Mouse (Mus musculus): ENCODE results near the gene Pnp2.
"Not testable (repeated sequence)": the region's sequence is repeated elsewhere in the genome, so short reads cannot be mapped to it uniquely, and the experiment has no call there.

Pnp2 gene

DNA sequence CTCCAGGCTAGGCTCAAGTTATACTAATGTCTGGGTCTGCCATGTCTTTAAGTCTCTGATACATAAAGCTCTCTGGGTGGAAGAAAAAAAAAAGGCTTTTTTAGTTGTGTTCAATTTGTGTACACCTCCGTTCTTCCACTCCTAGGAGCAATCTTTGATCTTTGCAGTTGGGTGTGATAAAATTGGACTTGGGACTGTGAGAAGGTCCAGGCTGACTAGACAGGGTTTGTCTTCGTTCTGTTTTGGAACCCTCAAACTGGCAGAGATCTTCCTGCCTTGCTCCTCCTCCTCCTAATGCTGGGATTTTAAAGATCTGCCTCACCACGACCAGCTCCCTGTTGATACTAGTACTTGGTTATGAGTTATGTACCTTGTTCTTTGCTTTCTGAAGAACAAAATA, 1.4 kb downstream of the Pnp2 start:
- DNase-seq (ENCODE audit: low spot score), result not testable (repeated sequence)

DNA sequence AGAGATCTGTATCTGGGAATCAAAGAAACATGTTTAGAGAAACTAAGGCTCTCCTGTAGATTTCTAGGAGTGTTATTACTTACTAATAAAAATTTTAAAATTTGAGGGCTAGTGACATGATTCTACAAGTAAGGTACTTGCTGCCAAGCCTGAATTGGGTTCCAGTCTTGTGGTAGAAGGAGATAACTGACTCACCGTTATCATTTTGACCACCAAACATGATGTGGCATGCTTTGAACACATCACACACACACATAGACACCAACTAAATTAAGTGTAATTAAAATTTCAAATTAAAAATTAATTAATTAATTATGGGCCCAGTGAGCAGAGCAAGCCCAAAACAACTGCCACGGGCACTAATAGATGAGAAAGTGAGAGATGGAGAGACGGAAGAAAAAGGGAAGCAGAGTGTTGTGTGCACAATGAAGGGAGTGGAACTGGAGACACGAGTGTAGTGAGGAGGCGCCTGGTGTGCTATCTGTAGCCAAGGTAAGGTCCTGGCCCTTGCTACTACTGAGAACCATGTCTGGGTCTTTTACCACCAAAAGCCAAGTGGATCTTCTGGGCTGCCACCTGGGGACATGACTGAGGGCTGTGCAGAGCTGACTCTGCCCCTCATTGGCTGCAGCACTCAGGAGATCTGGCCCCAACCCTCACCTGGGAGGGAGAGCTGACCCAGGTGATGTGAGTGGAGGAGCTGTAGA, 2.6 kb downstream of the Pnp2 start:
- DNase-seq (ENCODE audit: low spot score), result not testable (repeated sequence)

DNA sequence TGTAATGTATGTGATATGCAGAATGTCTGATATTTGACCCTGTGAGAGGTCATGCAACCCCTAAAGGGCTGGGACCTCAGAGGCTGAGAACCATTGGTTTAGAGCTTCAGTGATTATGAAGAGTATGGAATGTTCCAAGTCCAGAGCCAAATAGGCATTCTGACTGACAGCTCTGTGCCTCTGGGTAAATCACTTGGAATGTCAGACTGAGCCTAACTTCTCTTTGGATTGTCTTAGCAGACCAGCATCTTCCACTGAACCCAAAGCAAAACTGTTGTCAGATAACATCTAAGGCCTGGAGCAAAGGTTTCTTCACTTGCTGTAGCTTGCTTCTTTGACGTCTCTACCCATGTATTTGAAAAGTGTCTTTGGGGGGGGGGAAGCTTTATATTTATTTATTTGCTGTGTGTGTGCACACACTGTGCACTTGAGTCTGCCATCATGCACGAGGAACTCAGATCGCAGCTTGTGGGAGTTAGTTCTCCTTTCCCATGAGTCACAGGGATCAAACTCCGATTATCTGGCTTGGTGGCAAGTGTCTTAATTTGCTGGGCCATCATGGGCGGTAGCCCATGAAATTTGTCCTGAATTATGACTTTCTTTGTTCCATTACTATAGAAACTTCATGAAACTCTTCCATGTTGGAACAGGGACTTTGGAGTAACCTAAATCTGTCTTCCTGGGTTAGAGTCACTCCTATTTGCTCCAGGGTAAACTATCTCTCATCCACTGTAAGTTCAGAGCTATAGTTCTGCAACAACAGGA, 12.6 kb downstream of the Pnp2 start:
- DNase-seq (ENCODE audit: low spot score), result no peak

DNA sequence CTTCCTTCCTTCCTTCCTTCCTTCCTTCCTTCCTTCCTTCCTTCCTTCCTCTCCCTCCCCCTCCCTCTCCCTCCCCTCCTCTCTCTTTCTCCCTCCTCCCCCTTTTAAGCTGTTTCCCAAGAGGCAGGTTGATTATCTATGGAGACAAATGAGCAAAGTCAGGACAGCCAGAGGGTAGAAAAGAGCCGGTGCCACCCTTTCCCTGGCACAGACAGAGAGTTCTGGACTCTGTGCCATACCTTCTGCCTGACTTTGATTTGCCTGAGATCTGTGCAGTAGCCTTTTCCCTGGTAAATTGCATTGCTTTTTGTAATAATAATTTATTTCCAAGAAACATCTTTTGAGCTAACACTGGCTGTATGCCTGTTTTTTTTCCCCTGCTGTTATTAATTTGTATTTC, 13.2 kb downstream of the Pnp2 start:
- no peak for DNase-seq (ENCODE audit: low spot score)

DNA sequence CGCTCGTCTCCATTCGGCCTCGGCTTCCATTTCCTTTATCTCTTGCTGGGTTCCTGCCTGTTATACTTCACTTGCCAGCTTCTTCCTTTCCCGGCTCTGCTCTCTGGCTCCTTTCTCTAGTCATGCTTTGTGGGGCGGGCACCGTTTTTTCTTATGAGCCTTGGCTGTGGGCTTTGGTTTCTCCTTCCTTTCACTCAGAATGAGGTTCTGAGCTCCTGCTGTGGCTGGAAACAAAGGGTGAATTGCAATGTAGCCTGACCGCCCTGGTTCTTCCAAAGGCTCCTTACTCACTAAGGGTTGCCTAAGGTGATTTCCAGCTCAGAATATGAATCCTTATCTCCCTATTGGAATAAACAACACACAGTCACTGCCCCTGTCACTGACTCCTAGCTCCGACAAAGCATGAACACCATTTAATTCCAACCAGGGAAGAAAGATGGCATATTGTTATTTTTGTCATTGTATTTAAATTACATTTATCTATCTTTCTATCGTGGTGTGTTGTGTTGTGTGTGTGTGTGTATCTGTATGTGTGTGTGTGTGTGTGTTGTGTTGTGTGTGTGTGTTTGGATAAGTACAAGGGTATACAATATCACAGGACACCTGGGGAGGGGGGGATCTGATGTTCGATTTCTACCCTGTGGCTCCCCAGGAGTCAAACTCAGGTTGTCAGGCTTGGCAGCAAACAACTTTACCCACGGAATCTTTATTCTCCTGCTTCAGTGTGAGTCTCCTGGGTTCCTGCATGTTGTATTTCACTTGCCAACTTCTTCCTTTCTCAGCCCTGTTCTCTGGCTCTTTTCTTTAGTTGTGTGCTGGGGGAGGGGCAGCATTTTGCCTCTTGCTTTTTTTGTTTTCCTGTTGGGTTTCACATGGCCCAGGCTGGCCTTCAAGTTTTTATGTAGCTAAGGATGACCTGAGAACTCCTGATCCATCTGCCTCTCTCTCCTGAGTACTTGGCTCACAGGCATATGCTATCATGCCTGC, 14.1 kb downstream of the Pnp2 start:
- DNase-seq (ENCODE audit: low spot score), result peak; percentile 42

DNA sequence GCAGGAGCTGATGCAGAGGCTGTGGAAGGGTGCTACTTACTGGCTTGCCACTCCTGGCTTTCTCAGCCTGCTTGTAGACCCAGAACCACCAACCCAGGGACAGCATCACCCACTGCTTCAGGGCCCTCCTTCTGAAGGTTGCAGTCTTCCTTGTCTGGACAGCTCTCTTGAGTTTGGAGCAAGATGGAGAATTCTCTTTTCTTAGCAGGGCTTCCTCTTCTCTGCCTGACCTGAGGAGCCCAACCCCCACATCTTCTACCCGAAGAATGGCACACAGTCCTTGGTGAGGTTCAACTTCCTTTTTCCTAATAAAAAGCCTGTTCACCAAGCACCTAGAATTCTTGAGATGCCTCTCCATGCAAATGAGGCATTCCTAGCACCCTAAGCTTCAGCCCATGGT, 15.0 kb downstream of the Pnp2 start:
- no peak for DNase-seq (ENCODE audit: low spot score)

DNA sequence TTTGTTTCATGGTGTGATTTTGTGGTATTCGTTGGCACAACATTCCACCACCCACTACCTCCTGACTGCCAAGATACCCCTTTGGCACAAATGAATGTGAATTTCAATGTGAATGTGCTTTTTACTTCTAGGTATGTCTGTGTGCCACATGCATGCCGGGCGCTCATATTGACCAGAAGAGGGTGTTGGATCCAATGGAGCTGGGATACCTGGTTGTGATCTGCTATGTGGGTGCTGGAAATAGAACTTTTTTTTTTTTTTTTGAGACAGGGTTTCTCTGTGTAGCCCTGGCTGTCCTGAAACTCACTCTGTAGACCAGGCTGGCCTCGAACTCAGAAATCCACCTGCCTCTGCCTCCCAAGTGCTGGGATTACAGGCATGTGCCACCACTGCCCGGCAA, 17.3 kb downstream of the Pnp2 start:
- DNase-seq (ENCODE audit: low spot score), result not testable (repeated sequence)

DNA sequence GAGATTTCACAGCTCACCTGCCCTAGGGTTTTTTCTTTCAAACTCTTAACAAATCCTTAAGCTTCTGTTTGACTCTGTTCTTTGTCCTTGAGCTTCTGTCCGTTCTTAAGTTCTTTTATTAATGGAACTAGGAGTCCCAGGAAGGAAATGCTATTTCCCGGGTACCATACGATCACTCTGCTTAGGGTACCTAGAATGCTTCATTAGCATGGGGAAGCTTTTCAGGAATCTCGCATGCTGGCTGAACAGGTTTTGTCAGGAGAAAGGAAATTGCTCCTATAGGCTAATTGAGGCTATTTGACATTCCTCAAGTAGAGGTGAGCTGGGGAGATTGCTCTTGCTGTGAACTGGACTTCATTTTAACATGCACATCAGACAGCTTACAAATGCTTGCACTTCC, 17.9 kb downstream of the Pnp2 start:
- peak; percentile 18 for DNase-seq (ENCODE audit: low spot score)

DNA sequence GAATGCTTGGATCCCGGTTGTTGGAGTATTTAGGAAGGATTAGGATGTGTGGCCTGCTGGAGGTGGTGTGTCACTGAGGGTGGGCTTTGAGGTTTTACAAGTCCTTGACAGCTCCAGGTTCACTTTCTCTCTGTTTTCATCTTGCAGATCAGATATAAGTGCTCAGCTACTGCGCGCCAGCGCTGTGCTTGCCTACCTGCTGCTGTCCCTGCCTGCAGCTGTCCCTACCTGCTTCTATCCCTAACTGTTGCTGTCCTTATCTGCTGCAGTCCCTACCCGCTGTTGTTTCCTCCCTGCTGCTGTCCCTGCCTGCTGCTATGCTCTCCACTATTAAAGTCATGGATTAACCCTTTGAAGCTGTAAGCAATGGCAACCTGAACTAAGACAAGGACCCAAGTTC, 19.2 kb downstream of the Pnp2 start:
- no peak for DNase-seq (ENCODE audit: low spot score)

DNA sequence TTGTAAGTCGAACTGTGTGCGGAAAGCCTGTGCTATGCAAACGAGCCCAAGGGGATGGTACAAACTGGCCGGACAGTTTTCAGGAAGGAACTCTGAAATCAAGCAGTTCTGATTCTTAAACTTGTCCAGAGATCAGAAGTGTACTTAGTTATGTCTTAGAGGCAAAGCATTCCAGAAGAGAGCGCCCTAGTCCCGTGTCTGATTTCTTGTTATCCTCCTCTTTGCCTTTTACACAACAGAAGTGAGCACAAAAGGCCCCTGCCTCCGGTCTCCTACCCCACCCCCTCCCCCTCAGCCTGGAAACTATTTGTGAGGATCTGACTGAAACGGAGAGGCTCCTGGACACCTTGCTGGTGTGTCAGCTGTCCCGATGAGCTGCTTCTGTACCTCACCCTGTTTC, 20.9 kb downstream of the Pnp2 start:
- DNase-seq (ENCODE audit: low spot score), result peak; percentile 66

DNA sequence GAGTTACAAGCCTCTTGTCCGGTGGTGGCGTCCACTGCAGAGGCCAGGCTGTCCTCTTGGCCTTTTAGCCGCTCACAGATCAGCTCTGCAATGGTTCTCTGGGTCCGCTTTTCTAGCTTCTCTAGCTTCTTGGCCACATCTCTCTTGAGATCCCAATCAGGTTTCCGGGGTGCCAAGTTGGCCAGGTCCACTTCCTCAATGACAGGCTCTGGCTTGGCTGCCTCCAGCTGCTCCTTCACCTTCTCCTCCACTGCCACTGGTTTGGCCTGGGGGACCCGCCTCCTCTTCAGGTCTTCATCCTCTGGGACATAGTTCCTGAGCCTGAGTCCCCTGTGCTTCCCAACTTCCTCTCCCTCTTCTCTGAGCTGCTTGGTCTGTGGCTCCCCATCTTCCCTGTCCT, 22.7 kb downstream of the Pnp2 start:
- not testable (repeated sequence) for DNase-seq (ENCODE audit: low spot score)

DNA sequence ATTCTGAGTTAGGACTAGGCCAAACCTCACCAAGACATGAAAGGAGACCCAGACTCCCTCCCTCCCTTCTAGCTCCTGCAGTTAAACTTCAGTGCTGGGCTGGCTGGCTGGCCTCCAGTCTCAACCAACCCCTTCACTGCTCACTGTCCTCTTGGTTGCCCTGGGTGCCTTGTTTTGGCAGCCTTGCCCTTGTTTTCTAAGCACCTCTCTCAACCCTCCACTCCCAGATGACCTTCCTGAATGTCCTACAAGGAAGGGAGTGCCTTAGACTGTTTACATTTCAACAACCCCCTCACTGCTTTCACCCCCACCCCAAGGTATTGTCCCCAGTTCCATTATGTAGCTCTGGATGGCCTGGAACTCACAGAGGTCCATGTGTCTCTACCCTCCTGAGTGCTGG, 23.8 kb downstream of the Pnp2 start:
- DNase-seq (ENCODE audit: low spot score), result no peak

DNA sequence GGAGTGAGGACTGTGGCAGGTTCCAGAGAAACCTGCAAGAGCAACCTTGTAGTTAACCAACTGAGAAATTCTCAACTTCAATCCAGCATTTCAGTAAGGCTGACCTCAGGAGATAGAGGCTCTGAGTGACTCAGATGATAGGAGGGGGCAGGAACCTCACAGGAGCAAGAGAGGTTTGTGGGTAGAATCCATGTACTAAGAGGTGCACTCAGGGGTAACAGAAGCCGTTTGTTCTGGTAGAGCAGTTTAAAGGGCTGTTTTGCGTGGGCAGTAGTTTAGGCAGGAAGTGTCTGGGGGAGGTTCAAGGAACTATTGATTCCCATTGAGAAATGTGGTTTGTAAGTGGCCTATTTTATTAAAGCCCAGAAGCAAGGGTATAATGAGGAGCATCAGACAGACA, 25.4 kb downstream of the Pnp2 start:
- no peak for DNase-seq (ENCODE audit: low spot score)

DNA sequence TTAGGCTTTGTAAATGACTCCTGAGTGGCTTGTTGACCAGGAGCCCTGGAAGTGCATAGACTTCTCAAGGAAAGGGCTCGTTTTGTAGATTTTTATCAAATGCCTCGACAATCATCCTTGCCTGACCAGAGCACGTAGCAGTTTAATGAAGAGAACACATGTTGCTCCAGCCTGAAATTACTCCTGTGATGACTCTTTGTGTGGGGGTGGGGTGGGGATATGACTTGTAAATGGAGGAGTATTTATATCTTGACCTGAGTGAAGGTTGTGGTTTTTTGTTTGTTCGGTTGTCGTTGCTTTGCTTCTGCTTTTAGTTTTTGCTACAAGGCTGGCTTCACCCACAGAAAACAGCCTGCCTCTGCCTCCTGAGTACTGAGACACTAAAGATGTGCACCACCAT, 26.0 kb downstream of the Pnp2 start:
- DNase-seq (ENCODE audit: low spot score), result no peak

DNA sequence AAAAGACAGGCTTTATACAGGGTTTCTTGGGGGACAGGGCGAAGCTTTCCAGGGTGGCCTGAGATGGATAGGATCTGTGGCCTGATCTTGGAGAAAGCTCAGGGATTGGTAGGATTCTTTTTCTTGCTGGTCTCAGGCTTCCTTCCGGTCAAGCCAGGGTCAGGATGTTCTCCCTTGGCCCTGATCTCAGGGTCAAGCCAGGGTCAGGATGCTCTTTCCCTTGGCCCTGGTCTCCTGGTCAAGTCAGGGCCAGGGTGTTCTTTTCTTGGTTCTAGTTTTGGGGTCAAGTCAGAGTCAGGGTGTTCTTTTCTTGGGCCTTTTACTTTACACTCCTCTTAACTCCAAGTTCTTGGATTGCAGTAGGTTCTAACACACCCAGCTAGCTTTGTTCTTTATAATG, 31.9 kb downstream of the Pnp2 start:
- DNase-seq (ENCODE audit: low spot score), result no peak

DNA sequence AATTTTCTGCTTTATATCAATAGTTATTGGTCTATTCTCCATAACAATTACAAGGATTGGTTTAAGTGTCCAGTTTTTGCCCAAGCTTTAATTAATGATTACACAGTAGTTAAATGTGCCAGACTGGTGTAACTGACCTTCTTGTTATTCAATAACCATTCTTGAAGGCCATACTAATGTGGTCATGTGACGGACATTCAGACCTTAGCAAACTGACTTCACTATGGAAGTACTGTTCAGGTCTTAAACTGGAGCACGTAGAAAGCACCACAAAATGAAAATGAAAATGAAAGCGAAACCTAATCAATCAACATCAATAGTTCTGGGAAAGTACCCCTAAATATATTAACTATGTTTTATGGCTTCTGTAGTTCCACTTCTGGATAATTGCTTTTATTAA, 35.2 kb downstream of the Pnp2 start:
- no peak for DNase-seq (ENCODE audit: low spot score)

DNA sequence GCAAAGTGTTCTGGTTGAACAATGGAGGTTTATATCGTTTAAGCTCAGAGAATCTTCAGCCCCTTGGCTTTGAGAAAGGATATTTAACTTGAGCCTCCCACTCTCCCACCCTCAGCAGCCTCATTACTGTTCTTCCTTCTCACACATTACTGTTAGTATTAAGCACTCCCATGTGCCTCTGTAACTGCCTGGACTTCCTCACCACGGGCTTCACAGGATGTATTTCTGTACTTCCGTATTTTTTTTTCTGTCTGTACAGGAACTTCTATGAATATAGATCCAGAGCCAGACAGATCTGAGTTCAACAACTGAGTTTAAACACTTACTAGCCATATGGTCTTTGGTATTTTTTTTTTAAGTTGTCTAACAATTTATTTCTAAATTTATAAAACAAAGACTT, 41.3 kb downstream of the Pnp2 start:
- no peak for DNase-seq (ENCODE audit: low spot score)

DNA sequence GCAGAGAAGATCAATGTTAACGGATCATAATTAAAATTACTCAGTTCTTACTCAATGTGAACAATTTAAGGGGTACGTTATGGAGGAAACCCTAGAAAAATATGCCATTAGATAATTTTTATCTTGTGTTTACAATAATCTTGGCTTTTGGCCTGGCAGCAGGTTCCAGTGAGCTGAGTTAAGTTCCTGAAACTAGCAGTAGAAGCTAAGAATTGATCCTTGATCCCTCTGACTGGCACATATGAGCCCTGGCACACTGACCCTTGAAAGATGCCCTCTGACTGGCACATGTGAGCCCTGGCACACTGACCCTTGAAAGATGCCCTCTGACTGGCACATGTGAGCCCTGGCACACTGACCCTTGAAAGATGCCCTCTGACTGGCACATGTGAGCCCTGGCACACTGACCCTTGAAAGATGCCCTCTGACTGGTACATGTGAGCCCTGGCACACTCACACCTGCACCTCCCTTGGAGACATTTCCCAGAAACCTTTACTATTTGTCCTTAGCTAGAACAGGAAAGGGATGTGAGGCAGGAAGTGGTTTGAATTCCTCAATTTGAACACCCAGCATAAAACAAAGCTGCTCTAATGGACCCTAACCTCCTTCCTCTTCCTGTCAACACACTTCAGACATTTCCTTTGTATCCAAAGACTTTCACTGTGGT, 42.3 kb downstream of the Pnp2 start:
- no peak for DNase-seq (ENCODE audit: low spot score)

DNA sequence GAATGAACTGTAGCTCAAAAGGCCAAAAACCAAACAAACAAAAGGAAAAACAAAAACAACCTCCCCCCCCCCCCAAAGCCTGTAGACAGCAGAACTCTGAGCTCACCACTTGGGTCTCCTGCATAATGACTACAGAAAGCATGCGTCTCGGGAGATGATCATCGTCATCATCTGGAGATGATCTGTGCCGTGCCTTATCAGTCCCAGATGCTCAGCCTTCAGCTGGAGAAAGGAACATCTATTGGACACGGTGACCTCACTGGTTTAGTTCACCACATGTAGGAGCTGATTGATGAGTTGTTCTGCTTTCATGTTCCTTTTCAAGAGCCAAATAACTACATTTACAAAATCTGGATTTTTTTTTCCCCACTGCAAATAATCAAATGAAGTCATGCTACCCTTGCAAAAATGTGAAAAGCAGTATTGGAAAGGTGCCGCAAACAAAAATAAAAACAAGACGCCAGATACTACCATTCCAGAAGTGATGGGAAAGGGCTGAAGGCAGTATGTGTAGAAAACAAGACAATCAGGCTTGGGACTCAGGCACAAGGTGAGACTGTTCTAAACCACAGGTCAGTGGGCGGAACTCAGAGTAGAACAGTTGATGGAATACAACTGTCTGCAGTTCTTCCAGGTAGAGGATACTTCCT, 51.5 kb downstream of the Pnp2 start, which contains the start of gene Rnase10:
Gene Rnase10 (plus strand): TSS at position 600 of the 650 bp plus-strand sequence.
- DNase-seq (ENCODE audit: low spot score), result peak; percentile 28

DNA sequence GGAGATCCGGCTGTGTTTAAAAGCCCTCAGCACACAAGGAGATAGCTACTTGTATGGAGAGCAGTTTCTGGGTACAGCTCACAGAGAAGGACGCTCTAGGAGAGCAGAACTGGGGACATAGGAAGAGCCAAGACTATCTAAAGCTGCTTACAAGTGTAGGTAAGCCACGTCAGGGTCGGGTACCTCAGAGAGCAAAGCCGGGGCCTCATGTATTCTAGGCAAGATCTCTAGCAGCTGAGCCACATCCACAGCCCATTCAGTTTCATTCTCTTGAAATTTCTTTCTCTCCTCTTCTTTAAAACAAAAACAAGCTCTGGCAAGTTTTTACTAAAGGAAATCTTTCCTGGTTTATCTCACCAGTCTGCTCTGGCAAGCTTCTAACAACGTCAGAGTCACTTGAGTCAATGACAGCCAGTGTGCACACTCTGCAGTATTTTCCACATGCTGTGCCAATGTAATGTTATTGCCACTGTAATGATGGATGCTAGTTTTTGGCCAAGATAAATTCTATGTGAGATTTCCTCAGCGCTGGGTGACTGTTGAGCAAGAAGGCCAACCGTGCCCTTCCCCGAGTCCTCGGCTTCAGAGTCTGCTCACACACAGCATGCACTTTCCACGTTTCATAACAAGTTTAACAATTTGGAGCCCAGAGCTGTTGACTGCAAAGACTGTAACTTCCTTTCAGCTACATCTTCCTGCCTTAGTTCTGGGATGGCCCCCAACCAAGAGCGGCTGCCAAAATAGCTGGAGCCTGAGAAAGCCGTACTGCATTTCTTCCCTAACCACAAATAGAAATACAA, 52.3 kb downstream of the Pnp2 start:
- DNase-seq (ENCODE audit: low spot score), result no peak

DNA sequence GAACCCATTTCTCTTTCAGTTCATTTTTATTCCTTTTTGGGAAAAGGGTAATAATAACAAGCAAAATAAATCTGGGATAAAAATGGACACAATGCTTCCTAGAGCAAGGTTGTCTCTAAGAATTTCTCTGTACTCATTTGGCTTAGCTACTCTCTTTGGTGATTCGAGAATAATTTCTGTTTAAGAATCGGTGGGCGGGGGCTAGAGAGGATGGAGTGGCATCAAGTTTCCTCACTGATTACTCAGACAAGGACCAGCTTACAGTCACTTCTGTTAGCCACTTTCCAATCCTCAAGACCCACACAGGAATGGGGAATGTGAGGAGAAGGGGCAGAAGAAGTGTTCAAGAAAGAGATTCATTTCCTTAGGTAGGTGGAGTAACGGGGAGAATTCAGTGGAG, 53.0 kb downstream of the Pnp2 start:
- DNase-seq (ENCODE audit: low spot score), result no peak

All from embryo, embryonic 10.5 days (tissue).